Mouse (Mus musculus) MEL (cell line): ENCODE results near the gene Phf13. TPM values are rescaled to one million over a fixed set of nuclear protein-coding genes. Genes with fewer than 3 reads are reported as not detected.

Source experiments
- DNase-seq: peaks from one replicate; pipeline ENCODE4 v3.0.0; 2011; ENCODE audit warnings: low read depth, low spot score
- H3K27ac ChIP-seq: 2 replicates; pipeline ENCODE4 v1.5.1; 2012; ENCODE audit warnings: low read depth, mild to moderate bottlenecking, control low read depth, low read length, moderate library complexity; ENCODE audit not compliant: control insufficient read depth
- H3K27me3 ChIP-seq, 2 experiments: fragments of 150-350 bp in 1 of 2; sonication (generic) in 1 of 2; 2 replicates each; pipeline ENCODE4 v1.6.1; 2012; ENCODE audit warnings: low read length in 2 of 2, mild to moderate bottlenecking in 2 of 2, improper control_type of control experiment in 1 of 2, moderate library complexity in 1 of 2; ENCODE audit not compliant: insufficient read depth in 2 of 2, control insufficient read depth in 1 of 2
- H3K36me3 ChIP-seq, 2 experiments: 2 replicates each; pipeline ENCODE4 v1.6.1; 2012 to 2014; ENCODE audit warnings: low read length in 2 of 2, improper control_type of control experiment in 1 of 2, inconsistent platforms in 1 of 2, mild to moderate bottlenecking in 1 of 2; ENCODE audit not compliant: insufficient read depth in 2 of 2, control insufficient read depth in 1 of 2
- H3K4me1 ChIP-seq, 2 experiments: fragments of 150-350 bp in 1 of 2; sonication (generic) in 1 of 2; 2 replicates each; pipeline ENCODE4 v1.6.1; 2012; ENCODE audit warnings: low read length in 2 of 2, improper control_type of control experiment in 1 of 2, mild to moderate bottlenecking in 1 of 2; ENCODE audit not compliant: insufficient read depth in 2 of 2, control insufficient read depth in 1 of 2
- H3K4me3 ChIP-seq, 2 experiments: fragments of 150-350 bp in 1 of 2; sonication (generic) in 1 of 2; 2 replicates each; pipeline ENCODE4 v1.5.1; 2012; ENCODE audit warnings: low read depth in 2 of 2, low read length in 2 of 2, mild to moderate bottlenecking in 2 of 2, moderate library complexity in 2 of 2, control low read depth in 1 of 2, improper control_type of control experiment in 1 of 2; ENCODE audit not compliant: control insufficient read depth in 1 of 2, insufficient read depth in 1 of 2
- H3K79me2 ChIP-seq: 2 replicates; pipeline ENCODE4 v1.6.1; 2012; ENCODE audit warnings: mild to moderate bottlenecking, low read length, moderate library complexity; ENCODE audit not compliant: control insufficient read depth, poor library complexity, insufficient read depth
- H3K9ac ChIP-seq: 2 replicates; pipeline ENCODE4 v1.6.1; 2012; ENCODE audit warnings: low read depth, mild to moderate bottlenecking, control low read depth, low read length, moderate library complexity; ENCODE audit not compliant: control insufficient read depth, poor library complexity, severe bottlenecking
- H3K9me3 ChIP-seq: fragments of 150-350 bp; sonication (generic); replicated peaks from 2 replicates; pipeline ENCODE4 v1.6.1; 2012; ENCODE audit warnings: mild to moderate bottlenecking, low read length, improper control_type of control experiment, moderate library complexity; ENCODE audit not compliant: insufficient read depth
- CHD2 ChIP-seq: IDR thresholded peaks from 2 replicates; pipeline ENCODE4 v1.6.1; 2011; ENCODE audit warnings: low read length, improper control_type of control experiment
- ELF1 ChIP-seq: IDR thresholded peaks from 2 replicates; pipeline ENCODE4 v1.6.1; 2014; ENCODE audit warnings: low read depth, mild to moderate bottlenecking, inconsistent platforms, low read length, improper control_type of control experiment, moderate library complexity
- EP300 ChIP-seq, 2 experiments: IDR thresholded peaks; 2 replicates each; pipeline ENCODE4 v1.6.1; 2011; ENCODE audit warnings: improper control_type of control experiment in 2 of 2, low read length in 2 of 2, low read depth in 1 of 2, mild to moderate bottlenecking in 1 of 2
- ETS1 ChIP-seq: IDR thresholded peaks from 2 replicates; pipeline ENCODE4 v1.6.1; 2012; ENCODE audit warnings: low read depth, mild to moderate bottlenecking, inconsistent platforms, low read length, improper control_type of control experiment, moderate library complexity
- GABPA ChIP-seq: IDR thresholded peaks from 2 replicates; pipeline ENCODE4 v1.6.1; 2012; ENCODE audit warnings: low read depth, mild to moderate bottlenecking, inconsistent platforms, low read length, improper control_type of control experiment, moderate library complexity
- GATA1 ChIP-seq: IDR thresholded peaks from 2 replicates; pipeline ENCODE4 v1.6.1; 2011; ENCODE audit warnings: low read depth, low read length, improper control_type of control experiment
- JUND ChIP-seq: IDR thresholded peaks from 2 replicates; pipeline ENCODE4 v1.6.1; 2011; ENCODE audit warnings: low read depth, mild to moderate bottlenecking, improper control_type of control experiment, low read length
- MAFK ChIP-seq: IDR thresholded peaks from 2 replicates; pipeline ENCODE4 v1.6.1; 2011; ENCODE audit warnings: low read depth, mild to moderate bottlenecking, low read length, improper control_type of control experiment, borderline replicate concordance
- MAX ChIP-seq: IDR thresholded peaks from 2 replicates; pipeline ENCODE4 v1.6.1; 2011; ENCODE audit warnings: low read length, improper control_type of control experiment
- MYB ChIP-seq: IDR thresholded peaks from 2 replicates; pipeline ENCODE4 v1.6.1; 2011; ENCODE audit warnings: mild to moderate bottlenecking, low read depth, low read length, improper control_type of control experiment
- NRF1 ChIP-seq: IDR thresholded peaks from 2 replicates; pipeline ENCODE4 v1.6.1; 2014; ENCODE audit warnings: low read depth, mild to moderate bottlenecking, inconsistent platforms, low read length, improper control_type of control experiment, moderate library complexity; ENCODE audit not compliant: poor library complexity, insufficient read depth, severe bottlenecking
- POLR2A ChIP-seq, 2 experiments: IDR thresholded peaks; 2 replicates each; pipeline ENCODE4 v1.6.1; 2011 to 2012; ENCODE audit warnings: low read length in 2 of 2, mild to moderate bottlenecking in 2 of 2, control low read depth in 1 of 2, improper control_type of control experiment in 1 of 2, low read depth in 1 of 2, moderate library complexity in 1 of 2; ENCODE audit not compliant: control insufficient read depth in 1 of 2, insufficient read depth in 1 of 2, poor library complexity in 1 of 2
- POLR2AphosphoS2 ChIP-seq: IDR thresholded peaks from 2 replicates; pipeline ENCODE4 v1.6.1; 2011; ENCODE audit warnings: low read length, improper control_type of control experiment
- RCOR1 ChIP-seq: IDR thresholded peaks from 2 replicates; pipeline ENCODE4 v1.6.1; 2012; ENCODE audit warnings: low read depth, mild to moderate bottlenecking, inconsistent platforms, low read length, improper control_type of control experiment
- SMC3 ChIP-seq: IDR thresholded peaks from 2 replicates; pipeline ENCODE4 v1.6.1; 2011; ENCODE audit warnings: low read depth, low read length, improper control_type of control experiment
- TCF12 ChIP-seq: IDR thresholded peaks from 2 replicates; pipeline ENCODE4 v1.6.1; 2014; ENCODE audit warnings: low read depth, mild to moderate bottlenecking, inconsistent platforms, low read length, improper control_type of control experiment, moderate library complexity
- UBTF ChIP-seq: IDR thresholded peaks from 2 replicates; pipeline ENCODE4 v1.6.1; 2012; ENCODE audit warnings: low read depth, mild to moderate bottlenecking, inconsistent platforms, low read length, improper control_type of control experiment, moderate library complexity, borderline replicate concordance; ENCODE audit not compliant: insufficient read depth
- USF1 ChIP-seq: IDR thresholded peaks from 2 replicates; pipeline ENCODE4 v1.6.1; 2014; ENCODE audit warnings: low read depth, mild to moderate bottlenecking, inconsistent platforms, low read length, improper control_type of control experiment, moderate library complexity
- ZKSCAN1 ChIP-seq: IDR thresholded peaks from 2 replicates; pipeline ENCODE4 v1.6.1; 2012; ENCODE audit warnings: low read depth, mild to moderate bottlenecking, inconsistent platforms, low read length, improper control_type of control experiment, moderate library complexity
- ZMIZ1 ChIP-seq: IDR thresholded peaks from 2 replicates; pipeline ENCODE4 v1.6.1; 2012; ENCODE audit warnings: low read depth, mild to moderate bottlenecking, inconsistent platforms, low read length, improper control_type of control experiment, moderate library complexity
- ZNF384 ChIP-seq: IDR thresholded peaks from 2 replicates; pipeline ENCODE4 v1.6.1; 2012; ENCODE audit warnings: low read depth, mild to moderate bottlenecking, inconsistent platforms, low read length, improper control_type of control experiment
- polyA plus RNA-seq, 2 experiments: library from polyadenylated mRNA; stranded (reverse) in 1 of 2; unstranded in 1 of 2; fragments of >175 nt in 1 of 2; fragments of >200 nt in 1 of 2; gene quantifications; 2 replicates each; pipeline versions ENCODE4 v1.2.1 to v1.2.4; 2012; ENCODE audit warnings: low replicate concordance in 2 of 2, low read depth in 1 of 2; ENCODE audit not compliant: insufficient read length in 2 of 2, insufficient read depth in 1 of 2, missing spikeins in 1 of 2
- total RNA-seq: library from RNA; depleted of rRNA; stranded (reverse); fragments of 300-350 nt; gene quantifications from 2 replicates; pipeline ENCODE4 v1.2.3, GENCODE M21; 2012

Phf13 gene
- total and polyA plus RNA-seq, 3 experiments = 2.0 to 6.6 TPM; not detected in 1

DNA sequence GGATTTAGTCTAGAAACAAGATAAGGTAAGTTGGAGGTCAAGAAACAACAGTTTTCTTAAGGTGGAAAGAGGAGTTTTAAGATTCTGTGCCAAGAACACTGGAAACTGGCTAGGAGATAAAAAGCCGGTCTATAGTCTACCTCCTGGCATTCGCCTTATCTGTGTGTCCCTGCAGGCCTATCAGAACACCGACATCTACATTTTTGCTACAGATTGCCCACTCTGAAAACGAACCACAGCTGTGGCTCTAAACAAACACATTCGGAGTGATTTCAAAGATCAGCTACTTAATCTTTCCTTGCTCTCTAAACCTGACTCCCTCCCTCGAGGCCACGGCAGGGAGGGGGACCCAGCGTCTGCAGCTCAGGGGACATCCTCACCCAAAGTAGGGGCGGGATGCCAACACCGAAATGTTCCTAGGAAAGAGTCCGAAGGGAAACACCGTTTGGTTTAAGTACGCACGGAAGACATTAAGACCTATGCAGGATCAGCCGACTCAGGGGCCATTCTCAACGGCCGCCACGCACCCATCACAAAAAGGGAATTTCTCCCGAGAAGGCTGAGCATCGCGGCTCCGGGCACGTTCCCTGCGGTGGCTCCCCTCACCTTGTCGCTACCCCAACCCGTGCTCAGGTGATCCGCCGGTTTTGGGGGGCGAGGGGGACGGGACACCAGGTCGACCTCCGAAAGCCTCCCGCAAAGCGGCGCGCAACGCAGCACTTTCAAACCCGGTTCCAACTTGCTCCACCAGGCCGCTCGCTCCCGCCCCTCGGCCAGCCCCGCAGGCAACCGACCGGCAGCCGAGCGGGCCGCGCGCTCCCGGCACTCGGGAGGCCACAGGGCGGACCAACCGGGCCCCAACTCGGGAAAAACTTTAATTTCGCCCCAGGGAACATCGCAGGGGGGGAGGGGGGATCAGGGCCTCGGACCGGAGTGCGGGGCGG, 1.6 kb downstream of the Phf13 start (continued):
- TF ChIP-seq ZMIZ1 (no peak), TCF12 (peak; percentile 98), CHD2 (no peak), ETS1 (peak; percentile 94)

DNA sequence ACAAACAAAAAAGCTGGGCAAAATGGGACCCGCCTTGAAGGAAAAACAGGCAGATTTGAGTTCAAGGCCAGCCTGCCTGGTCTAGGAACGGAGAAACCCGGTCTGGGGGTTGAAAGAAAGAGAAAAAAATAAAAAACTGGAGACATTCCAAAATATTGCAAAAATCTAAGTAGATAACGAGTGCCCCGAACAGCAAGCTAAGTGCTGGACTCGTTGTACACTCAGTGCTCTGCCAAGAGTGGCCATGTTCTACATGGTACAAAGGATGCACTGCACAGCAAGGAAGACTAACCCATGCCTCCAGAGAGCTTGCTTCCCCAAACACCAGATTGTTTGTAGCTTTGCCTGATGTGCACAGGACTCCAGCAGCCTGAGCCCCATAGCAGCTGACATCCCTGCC, 3.0 kb downstream of the Phf13 start:
- TF ChIP-seq POLR2A (IDR thresholded peaks at IDR 0.05; ENCODE audit: control insufficient read depth in 1 of 2, insufficient read depth in 1 of 2, low read depth in 1 of 2, low read length in 2 of 2, poor library complexity in 1 of 2) (no peak), GABPA (no peak), ETS1 (no peak), POLR2AphosphoS2 (no peak), UBTF (no peak), GATA1 (no peak), RCOR1 (no peak), MAFK (no peak), CHD2 (no peak), MAX (no peak), MYB (no peak), NRF1 (no peak), SMC3 (no peak), ELF1 (no peak)
- Histone ChIP-seq H3K4me1 (peaks cover 5 to 20% of the 10 kb centered on the region in 2 experiments), H3K27me3 (no peaks in the 10 kb centered on the region), H3K36me3 (peaks cover 0 to 14% of the 10 kb centered on the region in 2 experiments; a peak in 2 of 4 replicates), H3K79me2 (peaks cover 12% of the 10 kb centered on the region; the same call in 1 of the 2 replicates), H3K27ac (no peak overlapping the region), H3K9me3 (no peaks in the 10 kb centered on the region), H3K4me3 (no peak overlapping the region), H3K9ac (no peak overlapping the region)
- DNase-seq = no peak

DNA sequence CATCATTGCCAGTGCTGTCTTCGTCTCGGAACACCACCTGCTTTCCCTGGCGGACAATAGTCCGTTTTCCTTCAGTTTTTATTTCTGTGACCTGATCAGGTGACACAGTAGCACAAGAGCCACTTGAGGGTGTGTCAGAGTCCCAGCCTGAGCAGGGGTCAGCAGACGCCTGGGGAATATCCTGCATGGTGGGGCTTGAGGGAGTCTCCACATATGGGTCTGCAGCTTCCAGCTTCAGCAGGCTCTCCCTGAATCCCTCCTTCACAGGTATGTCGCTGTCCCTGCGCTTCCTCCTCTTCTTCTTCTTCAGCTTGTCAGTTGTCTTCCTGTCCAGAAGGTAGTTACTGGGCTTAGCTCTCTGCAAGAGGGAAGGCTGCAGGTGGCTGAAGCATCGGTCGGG, 4.0 kb downstream of the Phf13 start:
- H3K36me3 ChIP-seq = peaks cover 0 to 9% of the 10 kb centered on the region in 2 experiments; a peak in 2 of 4 replicates
- no peaks in the 10 kb centered on the region for H3K9me3 ChIP-seq
- peaks cover 5 to 11% of the 10 kb centered on the region in 2 experiments for H3K4me1 ChIP-seq
- no peaks in the 10 kb centered on the region for H3K27me3 ChIP-seq
- H3K9ac ChIP-seq = no peak overlapping the region
- H3K79me2 ChIP-seq = peaks cover 13% of the 10 kb centered on the region; the same call in 1 of the 2 replicates
- no peak for TF ChIP-seq USF1
- no peak for TF ChIP-seq ELF1
- TF ChIP-seq ZMIZ1 = no peak
- no peak for TF ChIP-seq JUND
- no peak for TF ChIP-seq ZKSCAN1
- TF ChIP-seq EP300 (IDR thresholded peaks at IDR 0.05; ENCODE audit: low read depth in 1 of 2, low read length in 2 of 2) = no peak
- TF ChIP-seq ZNF384 = no peak
- no peak for TF ChIP-seq GABPA
- TF ChIP-seq UBTF = no peak
- H3K27ac ChIP-seq = no peak overlapping the region
- DNase-seq = no peak
- H3K4me3 ChIP-seq = no peak overlapping the region
